Comparison of ENCODE assay signal across 24 mouse cellular contexts in genomic region chr14:118168776-118169175, GRCm38 (mm10).
"Had no signal": no experiment of that assay in that cellular context is flagged by ENCODE, and none has a peak within 500 bp of the region (broad histone marks: within the 10 kb centered on the region; RNA-seq: fewer than 3 reads in every experiment).

No protein-coding gene starts in this region.

- H3K36me3 ChIP-seq: liver, embryonic 15.5 days; midbrain, embryonic 15.5 days had no signal

- H3K9ac ChIP-seq: limb, embryonic 12.5 days; limb, embryonic 15.5 days; liver, embryonic 15.5 days; lung, embryonic 14.5 days; midbrain, embryonic 12.5 days; midbrain, embryonic 15.5 days; neural tube, embryonic 12.5 days; stomach, embryonic 15.5 days had no signal

- H3K4me2 ChIP-seq: limb, embryonic 12.5 days; limb, embryonic 15.5 days; liver, embryonic 11.5 days; liver, embryonic 15.5 days; lung, embryonic 14.5 days; midbrain, embryonic 12.5 days; midbrain, embryonic 15.5 days; neural tube, embryonic 12.5 days; stomach, embryonic 15.5 days had no signal

- H3K9me3 ChIP-seq: limb, embryonic 12.5 days; limb, embryonic 15.5 days; liver, embryonic 15.5 days; midbrain, embryonic 12.5 days; midbrain, embryonic 15.5 days; neural tube, embryonic 12.5 days; stomach, embryonic 15.5 days had no signal

- H3K27me3 ChIP-seq: limb, embryonic 12.5 days; limb, embryonic 15.5 days; liver, embryonic 15.5 days; midbrain, embryonic 12.5 days; midbrain, embryonic 15.5 days; neural tube, embryonic 12.5 days; stomach, embryonic 15.5 days had no signal

- H3K4me3 ChIP-seq: left cerebral cortex, adult 2 months; limb, embryonic 12.5 days; limb, embryonic 15.5 days; liver, embryonic 15.5 days; midbrain, embryonic 12.5 days; midbrain, embryonic 15.5 days; neural tube, embryonic 12.5 days; stomach, embryonic 15.5 days had no signal

- H3K4me1 ChIP-seq: limb, embryonic 12.5 days; limb, embryonic 15.5 days; liver, embryonic 15.5 days; midbrain, embryonic 12.5 days; midbrain, embryonic 15.5 days; neural tube, embryonic 12.5 days; stomach, embryonic 15.5 days had no signal

- ATAC-seq: lung, postnatal 0 days; midbrain, embryonic 15.5 days had no signal

- H3K27ac ChIP-seq: left cerebral cortex, adult 2 months; limb, embryonic 12.5 days; limb, embryonic 15.5 days; liver, embryonic 15.5 days; macrophage; midbrain, embryonic 12.5 days; midbrain, embryonic 15.5 days; neural tube, embryonic 12.5 days; stomach, embryonic 15.5 days had no signal

- DNase-seq: kidney, adult 18-20 months; kidney, adult 9 months; kidney, postnatal 14 days; kidney, postnatal 4 days; layer of hippocampus, adult 9-11 months; layer of hippocampus, postnatal 36 days; left cerebral cortex, postnatal 4 days; lung, embryonic 14.5 days; retina, postnatal 1 day; right cerebral cortex, postnatal 25 days; spleen, adult 18-20 months; thymus, adult 18-20 months; thymus, postnatal 36 days had no signal
